Mouse (Mus musculus): ENCODE measurements around the gene Pwwp2b.
A peak's percentile ranks its signal among the peaks of the same experiment; 100 is the strongest.

Gene Pwwp2b

GRCm38 (mm10) chr7:139257752-139258542, 9.7 kb downstream of the Pwwp2b start:
- no peak for DNase-seq (ENCODE audit: extremely low read depth, low read depth)

- no peak for DNase-seq (ENCODE audit: extremely low read depth, low read depth)
Observed at GRCm38 (mm10) chr7:139264337-139264736, 16.1 kb downstream of the Pwwp2b start.

GRCm38 (mm10) chr7:139265634-139266033, 17.4 kb downstream of the Pwwp2b start:
- no peak for DNase-seq (ENCODE audit: extremely low read depth, low read depth)

- DNase-seq (ENCODE audit: extremely low read depth, low read depth): no peak
Observed at GRCm38 (mm10) chr7:139266431-139266830, 18.1 kb downstream of the Pwwp2b start.

- DNase-seq (ENCODE audit: extremely low read depth, low read depth): no peak
Observed at GRCm38 (mm10) chr7:139266886-139267870, 18.9 kb downstream of the Pwwp2b start.

- DNase-seq (ENCODE audit: extremely low read depth, low read depth): no peak
Observed at GRCm38 (mm10) chr7:139270738-139271137, 22.5 kb downstream of the Pwwp2b start.

- DNase-seq (ENCODE audit: extremely low read depth, low read depth): no peak
Observed at GRCm38 (mm10) chr7:139271871-139272270, 23.6 kb downstream of the Pwwp2b start.

- no peak for DNase-seq (ENCODE audit: extremely low read depth, low read depth)
Observed at GRCm38 (mm10) chr7:139272639-139273396, 24.5 kb downstream of the Pwwp2b start.

GRCm38 (mm10) chr7:139273397-139273719, 25.1 kb downstream of the Pwwp2b start:
- no peak for DNase-seq (ENCODE audit: extremely low read depth, low read depth)

GRCm38 (mm10) chr7:139275586-139275985, 27.3 kb downstream of the Pwwp2b start:
- no peak for DNase-seq (ENCODE audit: extremely low read depth, low read depth)

- no peak for DNase-seq (ENCODE audit: extremely low read depth, low read depth)
Observed at GRCm38 (mm10) chr7:139276150-139276549, 27.9 kb downstream of the Pwwp2b start.

- DNase-seq (ENCODE audit: extremely low read depth, low read depth): no peak
Observed at GRCm38 (mm10) chr7:139277536-139277935, 29.3 kb downstream of the Pwwp2b start.

GRCm38 (mm10) chr7:139279571-139279970, 31.3 kb downstream of the Pwwp2b start:
- no peak for DNase-seq (ENCODE audit: extremely low read depth, low read depth)

GRCm38 (mm10) chr7:139280044-139280443, 31.8 kb downstream of the Pwwp2b start:
- no peak for DNase-seq (ENCODE audit: extremely low read depth, low read depth)

- DNase-seq (ENCODE audit: extremely low read depth, low read depth): no peak
Observed at GRCm38 (mm10) chr7:139281195-139281594, 32.9 kb downstream of the Pwwp2b start.

GRCm38 (mm10) chr7:139282037-139282436, 33.8 kb downstream of the Pwwp2b start:
- no peak for DNase-seq (ENCODE audit: extremely low read depth, low read depth)

GRCm38 (mm10) chr7:139285295-139285943, 37.1 kb downstream of the Pwwp2b start:
- no peak for DNase-seq (ENCODE audit: extremely low read depth, low read depth)

- no peak for DNase-seq (ENCODE audit: extremely low read depth, low read depth)
Observed at GRCm38 (mm10) chr7:139288540-139288939, 40.3 kb downstream of the Pwwp2b start.

- DNase-seq (ENCODE audit: extremely low read depth, low read depth): no peak
Observed at GRCm38 (mm10) chr7:139293350-139293749, 45.1 kb downstream of the Pwwp2b start.

- DNase-seq (ENCODE audit: extremely low read depth, low read depth): no peak
Observed at GRCm38 (mm10) chr7:139294076-139294475, 45.8 kb downstream of the Pwwp2b start.

GRCm38 (mm10) chr7:139295653-139296052, 47.4 kb downstream of the Pwwp2b start:
- peak; percentile 34 for DNase-seq (ENCODE audit: extremely low read depth, low read depth)
